Mouse (Mus musculus) cerebellum, postnatal 14 days (tissue): ENCODE measurements at regions not wholly inside any gene's neighbourhood (a gene's known extent, or its start where the extent isn't known, plus 50 kb on each side); places are given as distances from the start of the nearest gene placed in this dataset.
A peak's percentile ranks its signal among the peaks of the same experiment; 100 is the strongest.

Experiments
- DNase-seq, 2 experiments: peaks; one replicate each; pipeline ENCODE4 v3.0.0; 2021; ENCODE audit warnings: mixed read lengths in 2 of 2

DNA sequence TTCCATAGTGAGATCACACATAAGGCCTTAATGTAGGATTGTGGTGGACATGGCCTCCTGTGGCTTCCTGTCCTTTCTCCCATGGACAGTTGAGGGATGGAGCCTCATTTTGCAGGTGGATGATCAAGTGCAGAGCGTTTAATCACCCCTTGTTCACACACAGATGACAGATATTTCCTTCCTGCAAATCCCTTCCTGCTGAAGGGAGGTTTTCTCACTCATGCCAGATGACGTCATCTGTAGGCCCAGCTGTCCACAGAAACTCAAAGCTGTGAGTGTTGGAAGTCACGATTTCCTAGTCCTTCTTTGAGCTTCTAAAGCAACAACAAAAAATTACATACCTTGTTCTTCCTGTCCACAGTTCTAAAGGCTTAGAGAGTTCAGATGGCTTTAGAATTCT, 1935.3 kb upstream of the Lrrc6 start:
- DNase-seq: peak; percentile 28 to 29

- DNase-seq: no peak
These were observed 1930.5 kb upstream of the Lrrc6 start for GRCm38 (mm10) chr15:68431251-68431650.

DNA sequence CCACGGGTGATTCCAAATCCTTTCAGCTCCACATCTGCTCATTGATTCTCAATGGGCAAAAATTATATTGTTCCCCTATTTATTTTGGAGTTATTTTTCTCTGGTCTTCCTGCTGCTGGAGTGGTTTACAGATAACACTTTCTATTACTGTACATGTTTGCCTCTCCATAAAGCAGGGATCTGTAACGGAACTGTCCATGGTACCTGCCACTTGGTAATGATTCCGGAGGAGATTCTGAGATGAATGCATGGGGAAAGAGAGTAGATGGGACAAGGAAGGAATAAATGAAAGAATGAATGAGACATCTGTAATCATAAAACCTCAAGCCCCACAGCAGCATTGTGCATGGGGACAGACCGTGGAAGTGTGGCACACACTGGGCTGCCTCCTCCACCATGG, 1929.8 kb upstream of the Lrrc6 start:
- DNase-seq: no peak

DNA sequence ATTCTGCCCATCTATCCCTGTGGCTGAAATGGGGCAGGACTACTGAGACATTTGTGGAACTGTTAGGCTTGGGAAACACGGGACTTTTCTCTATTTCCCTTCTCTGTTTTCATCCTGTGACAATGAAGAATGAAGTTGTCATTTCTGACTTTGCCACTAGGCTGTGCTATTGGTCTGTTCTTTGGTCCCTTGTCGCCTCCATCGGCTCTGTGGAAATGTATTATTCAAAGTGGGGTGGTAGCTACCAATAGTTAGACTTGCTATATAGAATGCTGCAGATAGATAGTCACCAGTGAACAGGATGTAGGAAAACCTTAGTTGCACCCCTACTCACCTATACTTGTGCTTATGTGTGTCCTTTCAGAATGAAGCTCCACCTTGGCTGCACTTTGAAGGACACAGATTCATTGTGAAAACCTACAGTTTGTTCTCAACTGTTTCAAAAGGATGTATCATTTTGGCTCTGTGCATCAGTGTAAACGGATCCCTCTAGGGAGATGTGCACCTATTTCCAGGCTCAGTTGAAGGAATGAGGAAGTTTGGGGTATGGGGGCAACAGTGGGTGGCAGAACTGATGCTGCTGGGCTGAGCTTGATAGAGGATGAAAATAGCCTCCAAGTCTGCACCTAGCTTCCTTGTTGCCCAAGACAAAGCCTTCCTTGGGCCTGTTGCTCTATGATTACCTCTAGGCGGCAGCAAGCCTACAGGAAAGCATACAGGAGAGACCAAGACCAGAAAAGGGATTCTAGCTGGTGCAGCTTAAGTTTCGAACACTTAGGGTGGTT, 1927.9 kb upstream of the Lrrc6 start:
- DNase-seq: peak; percentile 83 to 85

DNA sequence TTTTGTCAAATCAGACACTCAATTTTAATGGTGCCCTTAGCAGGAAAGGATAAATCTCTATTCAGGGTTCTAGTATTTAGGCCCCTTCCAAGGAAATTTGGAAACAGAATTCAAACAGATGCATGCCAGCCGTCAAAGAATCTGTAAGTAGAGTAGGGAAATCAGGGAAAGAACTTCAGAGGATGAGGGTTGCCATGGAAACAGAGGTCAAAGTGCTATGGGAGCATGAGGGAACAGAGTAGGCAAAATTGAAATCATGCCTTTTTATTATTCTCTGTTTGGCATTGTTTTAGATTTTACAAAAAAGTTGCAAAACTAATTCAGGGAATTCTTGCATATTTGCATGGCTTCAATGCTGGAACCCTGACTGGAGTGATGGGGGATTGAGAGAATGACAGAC, 1916.4 kb upstream of the Lrrc6 start:
- DNase-seq: no peak

- peak; percentile 65 to 67 for DNase-seq
These were observed 1914.8 kb upstream of the Lrrc6 start for GRCm38 (mm10) chr15:68415401-68415925.

DNA sequence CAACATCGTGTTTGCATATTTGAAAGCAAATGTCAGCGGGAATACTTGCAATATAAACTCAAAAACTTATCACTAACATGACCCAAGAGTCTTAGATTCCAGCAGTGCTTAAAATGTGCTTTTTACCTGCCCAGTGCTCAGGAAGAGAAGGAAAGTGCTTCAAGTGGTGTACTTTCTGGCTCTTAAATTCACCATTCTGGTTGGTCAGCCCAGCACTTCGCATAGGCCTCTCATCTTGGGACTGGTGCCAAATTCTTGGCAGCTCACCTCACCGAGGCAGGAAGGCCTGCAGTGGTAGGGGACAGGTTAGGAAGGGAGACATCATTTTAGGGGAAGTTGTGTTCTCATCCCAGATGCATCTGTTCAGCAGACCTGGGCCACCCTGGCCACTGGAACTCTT, 1913.3 kb upstream of the Lrrc6 start:
- peak in 1 of 2 experiments; percentile 17 for DNase-seq

- no peak for DNase-seq
These were observed 1912.0 kb upstream of the Lrrc6 start for GRCm38 (mm10) chr15:68412697-68413096.

DNA sequence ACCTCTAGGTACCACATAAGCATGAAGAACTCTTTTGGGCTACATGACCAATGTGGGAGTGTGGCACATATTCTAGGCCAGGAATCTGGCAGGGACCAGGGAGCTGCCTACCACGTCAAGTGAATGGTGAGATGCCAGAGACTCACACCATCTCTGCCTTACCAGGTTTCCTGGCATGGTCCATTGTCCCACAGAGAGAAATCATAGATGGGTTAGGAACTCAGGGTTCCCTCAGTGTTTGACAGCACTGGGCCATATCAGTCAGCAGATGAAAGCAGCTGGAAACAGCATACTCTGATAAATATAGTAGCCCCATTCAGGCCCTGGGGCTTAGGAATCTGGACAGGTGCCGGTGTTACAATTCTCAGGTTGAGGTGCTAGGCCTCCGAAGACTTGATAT, 1911.4 kb upstream of the Lrrc6 start:
- DNase-seq: no peak

GRCm38 (mm10) chr15:68403554-68404070, 1902.9 kb upstream of the Lrrc6 start:
- no peak for DNase-seq

- no peak for DNase-seq
These were observed 1901.0 kb upstream of the Lrrc6 start for GRCm38 (mm10) chr15:68401726-68402125.

- DNase-seq: no peak
These were observed 1900.3 kb upstream of the Lrrc6 start for GRCm38 (mm10) chr15:68401006-68401405.

DNA sequence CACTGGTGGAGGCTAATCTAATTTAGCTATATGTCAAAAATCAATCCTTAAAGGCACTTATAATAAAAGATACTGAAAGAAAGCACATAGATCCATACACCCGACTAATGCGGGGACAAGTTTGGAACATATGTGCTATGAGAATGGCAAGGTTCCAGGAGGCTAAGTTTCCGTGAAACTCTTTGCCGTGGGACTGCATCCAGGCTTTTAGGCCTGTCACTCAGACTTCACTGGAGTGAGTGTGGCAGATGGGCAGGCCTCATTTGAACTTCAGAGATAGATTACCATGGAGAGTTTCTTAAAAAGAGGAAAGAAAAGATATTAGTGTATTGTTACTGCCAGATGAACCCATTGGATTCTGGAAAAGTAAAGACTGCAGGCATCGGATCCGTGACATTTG, 1895.9 kb upstream of the Lrrc6 start:
- no peak for DNase-seq

DNA sequence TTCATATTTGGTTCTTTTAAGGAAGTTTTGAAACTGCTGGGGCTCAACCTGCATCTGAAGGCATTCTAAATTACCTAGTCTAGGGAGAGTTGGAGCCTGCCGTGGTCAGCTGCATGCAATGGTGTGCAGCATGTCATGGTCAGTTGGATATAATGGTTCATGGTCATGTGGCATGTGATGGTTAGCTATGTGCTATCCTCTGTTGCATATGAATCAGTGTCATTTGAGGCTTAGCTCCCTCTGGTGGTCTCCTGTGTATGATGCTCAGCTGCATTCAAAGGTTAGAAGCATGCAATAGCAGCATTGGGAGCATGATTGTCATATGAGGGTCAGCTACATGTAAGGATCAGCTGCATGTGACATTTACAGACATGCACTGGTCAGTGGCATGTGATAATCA, 1894.0 kb upstream of the Lrrc6 start:
- peak; percentile 52 to 59 for DNase-seq

DNA sequence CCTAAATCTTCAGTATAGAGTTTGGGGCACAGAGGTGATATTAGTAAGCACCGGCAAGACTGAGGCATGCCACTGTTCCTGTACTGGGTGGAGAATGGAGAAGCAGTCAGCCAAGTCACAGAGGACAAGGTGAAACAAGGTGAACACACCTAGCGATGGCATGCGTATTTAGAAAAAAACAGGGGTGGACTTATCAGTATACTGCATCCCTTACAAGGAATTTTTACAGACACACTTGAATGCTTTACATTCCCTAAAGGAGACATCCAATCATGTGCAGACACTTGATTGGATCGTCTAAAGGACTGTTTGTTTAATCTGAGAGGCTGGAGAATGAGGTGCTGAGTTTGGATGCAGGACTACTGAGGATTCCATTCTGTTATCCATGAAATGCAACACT, 1893.4 kb upstream of the Lrrc6 start:
- no peak for DNase-seq

DNA sequence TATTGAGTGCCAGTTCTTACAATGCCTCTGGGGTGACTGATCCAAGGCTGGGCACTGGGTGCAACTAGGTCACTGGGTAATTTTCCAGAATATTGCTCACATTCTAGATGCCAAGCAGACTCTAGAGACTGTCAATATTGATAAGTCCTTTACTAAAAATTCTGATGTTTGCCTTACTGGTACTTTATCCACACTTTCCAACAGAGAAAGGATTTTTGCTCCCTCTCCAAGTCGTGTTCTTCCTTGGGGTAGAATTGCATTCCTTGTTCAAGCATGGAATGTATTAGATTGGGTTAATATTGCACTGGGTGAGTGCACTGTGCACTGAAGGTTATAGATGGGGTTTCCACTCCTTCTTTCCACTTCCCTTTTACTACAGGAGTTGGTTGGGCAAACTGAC, 1891.0 kb upstream of the Lrrc6 start:
- DNase-seq: no peak

GRCm38 (mm10) chr15:68389855-68390254, 1889.1 kb upstream of the Lrrc6 start:
- no peak for DNase-seq

DNA sequence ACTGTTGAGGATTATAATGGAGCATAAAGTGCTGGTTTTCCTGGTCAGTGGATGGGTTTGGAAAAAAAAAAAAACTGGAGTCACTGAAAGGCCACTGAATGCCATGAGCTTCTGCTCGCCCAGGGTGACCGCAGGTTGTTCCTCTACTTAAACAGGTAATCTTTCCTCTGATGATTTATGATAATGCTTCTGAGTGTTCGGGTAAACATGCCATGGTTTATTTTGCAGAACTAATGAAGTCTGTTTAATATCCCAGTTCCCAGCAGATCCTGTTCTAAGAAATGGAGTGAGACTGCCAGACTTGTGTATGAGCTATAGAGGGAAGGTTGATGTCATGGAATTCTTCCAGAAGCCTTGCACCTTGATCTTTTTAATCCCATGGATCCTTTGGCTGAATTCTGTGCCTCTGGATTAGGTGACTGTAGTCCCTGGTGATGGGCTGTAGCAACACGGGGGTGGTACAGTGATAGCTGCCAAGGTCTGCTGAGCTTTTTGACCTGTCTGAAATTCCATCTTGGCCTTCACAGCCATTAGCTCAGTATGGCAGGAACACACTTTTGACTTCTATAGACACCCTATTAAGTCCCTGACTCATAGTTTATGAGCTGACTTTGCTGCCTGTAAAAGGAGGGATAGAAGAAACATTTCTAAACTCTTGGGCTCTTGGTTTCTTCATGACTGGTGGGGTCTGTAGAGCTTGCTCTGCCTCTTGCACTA, 1886.8 kb upstream of the Lrrc6 start:
- DNase-seq: no peak

GRCm38 (mm10) chr15:68384571-68385335, 1884.0 kb upstream of the Lrrc6 start:
- no peak for DNase-seq

GRCm38 (mm10) chr15:68375166-68375565, 1874.5 kb upstream of the Lrrc6 start:
- DNase-seq: no peak

DNA sequence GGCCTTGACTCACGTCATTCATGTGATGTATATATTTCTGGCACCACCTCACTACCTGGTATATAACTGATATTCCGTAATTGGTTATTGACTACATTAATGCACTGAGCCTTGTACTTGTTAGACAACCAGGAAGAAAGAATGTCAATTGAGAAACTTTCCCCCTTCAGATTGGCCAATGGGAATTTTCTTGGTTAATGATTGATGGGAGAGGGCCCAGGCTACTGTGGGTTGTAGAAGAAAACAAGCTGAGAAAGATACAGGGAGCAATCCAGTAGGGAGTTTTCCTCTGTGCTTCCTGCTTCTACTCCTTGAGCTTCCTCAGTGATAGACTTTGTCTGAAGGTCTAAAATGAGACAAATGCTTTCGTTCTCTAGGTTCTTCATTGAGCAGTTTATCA, 1866.1 kb upstream of the Lrrc6 start:
- no peak for DNase-seq

GRCm38 (mm10) chr15:68363058-68363735, 1862.5 kb upstream of the Lrrc6 start:
- peak; percentile 99 for DNase-seq
